Mouse (Mus musculus): ENCODE results near the gene Bcap31. TPM values are rescaled to one million over a fixed set of nuclear protein-coding genes. Genes with fewer than 3 reads are reported as not detected.

Gene Bcap31
- polyA plus RNA-seq (2012; fragmentation: generic; extraction: Trizol) = 185 TPM
- long read RNA-seq, experiment 1, transcript Bcap31-201 (8 exons, 1,219 nt) = major isoform, 158 of 193 reads
- long read RNA-seq, experiment 1, partial matches to known transcripts = 19 of 193 reads
- long read RNA-seq, experiment 1, other reads (novel, unspliced or antisense) = 16 of 193 reads
- long read RNA-seq, experiment 2, transcript Bcap31-201 (8 exons, 1,219 nt) = major isoform, 134 of 141 reads
- long read RNA-seq, experiment 2, partial matches to known transcripts = 2 of 141 reads
- long read RNA-seq, experiment 2, other reads (novel, unspliced or antisense) = 5 of 141 reads

GRCm38 (mm10) chrX:73716109-73716661 lies at the start of gene Bcap31, which contains the start of gene Abcd1:
Gene Bcap31 (minus strand): TSS chrX:73716175.
Gene Abcd1 (plus strand): TSS chrX:73716597.
- H3K4me3 ChIP-seq (ENCODE audit: insufficient read depth, poor library complexity, severe bottlenecking) = peak within 1 kb of the TSS; percentile 49
- H3K79me2 ChIP-seq (ENCODE audit: control insufficient read depth, insufficient read depth) = peaks cover 26% of the 10 kb centered on the region
- TF ChIP-seq MAX (IDR thresholded peaks at IDR 0.05) (no peak), CTCF (IDR thresholded peaks at IDR 0.05; ENCODE audit: control insufficient read depth, insufficient read depth, insufficient read length) (no peak), MYOG (IDR thresholded peaks at IDR 0.05; ENCODE audit: control insufficient read depth, extremely low read depth, insufficient read length) (no peak), MYOD1 (IDR thresholded peaks at IDR 0.05; ENCODE audit: control insufficient read depth, insufficient read length, low read depth) (no peak), USF1 (IDR thresholded peaks at IDR 0.05; ENCODE audit: low read depth) (no peak), FOSL1 (IDR thresholded peaks at IDR 0.05; ENCODE audit: insufficient read depth, low read length, poor library complexity, severe bottlenecking) (no peak), CEBPB (IDR thresholded peaks at IDR 0.05; ENCODE audit: low read depth) (no peak)
- H3ac ChIP-seq (ENCODE audit: control insufficient read depth, insufficient read length, low read depth) = peak within 1 kb of the TSS; percentile 89
- H3K79me3 ChIP-seq (ENCODE audit: low read depth) = peaks cover 18% of the 10 kb centered on the region
- H3K27me3 ChIP-seq (ENCODE audit: control insufficient read depth, insufficient read depth, insufficient read length) = no peaks in the 10 kb centered on the region
- peaks cover 15% of the 10 kb centered on the region for H3K36me3 ChIP-seq (ENCODE audit: control insufficient read depth, insufficient read depth)

GRCm38 (mm10) chrX:73765311-73765710 lies 49.3 kb upstream of the Bcap31 start:
- H3K27me3 ChIP-seq (ENCODE audit: control insufficient read depth, insufficient read depth, insufficient read length) = peaks cover 4% of the 10 kb centered on the region

GRCm38 (mm10) chrX:73758611-73759290 lies 42.8 kb upstream of the Bcap31 start:
- Histone ChIP-seq H3ac (ENCODE audit: control insufficient read depth, insufficient read length, low read depth) (no peak overlapping the region), H3K27me3 (ENCODE audit: control insufficient read depth, insufficient read depth, insufficient read length) (peaks cover under 1% of the 10 kb centered on the region), H3K4me3 (ENCODE audit: insufficient read depth, poor library complexity, severe bottlenecking) (no peak overlapping the region), H3K36me3 (ENCODE audit: control insufficient read depth, insufficient read depth) (no peaks in the 10 kb centered on the region), H3K79me2 (ENCODE audit: control insufficient read depth, insufficient read depth) (no peaks in the 10 kb centered on the region), H3K79me3 (ENCODE audit: low read depth) (no peaks in the 10 kb centered on the region)
- TF ChIP-seq MYOG (IDR thresholded peaks at IDR 0.05; ENCODE audit: control insufficient read depth, extremely low read depth, insufficient read length) = no peak
- no peak for TF ChIP-seq USF1 (IDR thresholded peaks at IDR 0.05; ENCODE audit: low read depth)
- no peak for TF ChIP-seq CEBPB (IDR thresholded peaks at IDR 0.05; ENCODE audit: low read depth)
- TF ChIP-seq MAX (IDR thresholded peaks at IDR 0.05) = no peak
- TF ChIP-seq FOSL1 (IDR thresholded peaks at IDR 0.05; ENCODE audit: insufficient read depth, low read length, poor library complexity, severe bottlenecking) = no peak
- TF ChIP-seq MYOD1 (IDR thresholded peaks at IDR 0.05; ENCODE audit: control insufficient read depth, insufficient read length, low read depth) = no peak
- TF ChIP-seq CTCF (IDR thresholded peaks at IDR 0.05; ENCODE audit: control insufficient read depth, insufficient read depth, insufficient read length) = no peak

More at GRCm38 (mm10) chrX:73765311-73765710, 49.3 kb upstream of the Bcap31 start:
- no peaks in the 10 kb centered on the region for H3K79me3 ChIP-seq (ENCODE audit: low read depth)
- no peaks in the 10 kb centered on the region for H3K79me2 ChIP-seq (ENCODE audit: control insufficient read depth, insufficient read depth)
- no peaks in the 10 kb centered on the region for H3K36me3 ChIP-seq (ENCODE audit: control insufficient read depth, insufficient read depth)
- no peak for TF ChIP-seq CTCF (IDR thresholded peaks at IDR 0.05; ENCODE audit: control insufficient read depth, insufficient read depth, insufficient read length)
- no peak for TF ChIP-seq MYOD1 (IDR thresholded peaks at IDR 0.05; ENCODE audit: control insufficient read depth, insufficient read length, low read depth)
- TF ChIP-seq CEBPB (IDR thresholded peaks at IDR 0.05; ENCODE audit: low read depth) = no peak
- TF ChIP-seq FOSL1 (IDR thresholded peaks at IDR 0.05; ENCODE audit: insufficient read depth, low read length, poor library complexity, severe bottlenecking) = no peak
- TF ChIP-seq USF1 (IDR thresholded peaks at IDR 0.05; ENCODE audit: low read depth) = no peak
- TF ChIP-seq MAX (IDR thresholded peaks at IDR 0.05) = no peak
- TF ChIP-seq MYOG (IDR thresholded peaks at IDR 0.05; ENCODE audit: control insufficient read depth, extremely low read depth, insufficient read length) = no peak
- H3K4me3 ChIP-seq (ENCODE audit: insufficient read depth, poor library complexity, severe bottlenecking) = no peak overlapping the region
- H3ac ChIP-seq (ENCODE audit: control insufficient read depth, insufficient read length, low read depth) = no peak overlapping the region

- Histone ChIP-seq H3K27me3 (ENCODE audit: control insufficient read depth, insufficient read depth, insufficient read length) (no peaks in the 10 kb centered on the region), H3K4me3 (ENCODE audit: insufficient read depth, poor library complexity, severe bottlenecking) (no peak within 1 kb of the TSS), H3K79me3 (ENCODE audit: low read depth) (no peaks in the 10 kb centered on the region), H3K79me2 (ENCODE audit: control insufficient read depth, insufficient read depth) (no peaks in the 10 kb centered on the region), H3ac (ENCODE audit: control insufficient read depth, insufficient read length, low read depth) (no peak within 1 kb of the TSS), H3K36me3 (ENCODE audit: control insufficient read depth, insufficient read depth) (no peaks in the 10 kb centered on the region)
- TF ChIP-seq MYOG (IDR thresholded peaks at IDR 0.05; ENCODE audit: control insufficient read depth, extremely low read depth, insufficient read length) = no peak
- TF ChIP-seq MAX (IDR thresholded peaks at IDR 0.05) = no peak
These were observed 40.6 kb upstream of the Bcap31 start, which contains the start of gene Plxnb3 for GRCm38 (mm10) chrX:73756334-73757140. Gene Plxnb3 (plus strand): TSS chrX:73757090.

- Histone ChIP-seq H3K27me3 (ENCODE audit: control insufficient read depth, insufficient read depth, insufficient read length) (no peaks in the 10 kb centered on the region), H3K79me2 (ENCODE audit: control insufficient read depth, insufficient read depth) (no peaks in the 10 kb centered on the region), H3K79me3 (ENCODE audit: low read depth) (no peaks in the 10 kb centered on the region), H3K4me3 (ENCODE audit: insufficient read depth, poor library complexity, severe bottlenecking) (no peak overlapping the region), H3ac (ENCODE audit: control insufficient read depth, insufficient read length, low read depth) (no peak overlapping the region), H3K36me3 (ENCODE audit: control insufficient read depth, insufficient read depth) (no peaks in the 10 kb centered on the region)
- TF ChIP-seq USF1 (IDR thresholded peaks at IDR 0.05; ENCODE audit: low read depth) (no peak), MAX (IDR thresholded peaks at IDR 0.05) (no peak), CEBPB (IDR thresholded peaks at IDR 0.05; ENCODE audit: low read depth) (no peak), FOSL1 (IDR thresholded peaks at IDR 0.05; ENCODE audit: insufficient read depth, low read length, poor library complexity, severe bottlenecking) (no peak), MYOG (IDR thresholded peaks at IDR 0.05; ENCODE audit: control insufficient read depth, extremely low read depth, insufficient read length) (no peak), CTCF (IDR thresholded peaks at IDR 0.05; ENCODE audit: control insufficient read depth, insufficient read depth, insufficient read length) (no peak), MYOD1 (IDR thresholded peaks at IDR 0.05; ENCODE audit: control insufficient read depth, insufficient read length, low read depth) (no peak)
These were observed 33.0 kb upstream of the Bcap31 start for GRCm38 (mm10) chrX:73748977-73749376.
